Mouse (Mus musculus) CH12F3 (cell line): ENCODE results near the gene Mttp.

Source experiments
- in situ Hi-C: fragments of 300-500 bp; cut with MboI; formaldehyde crosslinking; loops from 2 replicates; pipeline ENCODE4 v1.14.3; 2020; ENCODE audit warnings: low sequenced_read_pairs

Mttp gene

GRCm38 (mm10) chr3:138095718-138096117, 49.0 kb downstream of the Mttp start:
- in situ Hi-C loops = no loop called here

- in situ Hi-C loops = no loop called here
Observed at GRCm38 (mm10) chr3:138095301-138095700, 49.5 kb downstream of the Mttp start.

GRCm38 (mm10) chr3:138083896-138084295, 60.9 kb downstream of the Mttp start:
- in situ Hi-C loops = no loop called here

- in situ Hi-C loops = no loop called here
Observed at GRCm38 (mm10) chr3:138083073-138083637, 61.6 kb downstream of the Mttp start.

GRCm38 (mm10) chr3:138078701-138079100, 66.1 kb downstream of the Mttp start:
- in situ Hi-C loops = no loop called here

- in situ Hi-C loops = no loop called here
Observed at GRCm38 (mm10) chr3:138077476-138078340, 67.1 kb downstream of the Mttp start.

GRCm38 (mm10) chr3:138075209-138075608, 69.6 kb downstream of the Mttp start:
- in situ Hi-C loops = no loop called here

- in situ Hi-C loops = no loop called here
Observed at GRCm38 (mm10) chr3:138074214-138074613, 70.6 kb downstream of the Mttp start.

GRCm38 (mm10) chr3:138071476-138072073, 73.2 kb downstream of the Mttp start:
- in situ Hi-C loops = no loop called here

GRCm38 (mm10) chr3:138071004-138071403, 73.8 kb downstream of the Mttp start:
- in situ Hi-C loops = no loop called here

GRCm38 (mm10) chr3:138069756-138070511, 74.8 kb downstream of the Mttp start:
- in situ Hi-C loops = no loop called here

GRCm38 (mm10) chr3:138068103-138068502, 76.7 kb downstream of the Mttp start:
- in situ Hi-C loops = no loop called here

GRCm38 (mm10) chr3:138067288-138067687, 77.5 kb downstream of the Mttp start, which contains the start of gene Gm5105:
Gene Gm5105 (minus strand): TSS chr3:138067388.
- in situ Hi-C loops = no loop called here

- in situ Hi-C loops = no loop called here
Observed at GRCm38 (mm10) chr3:138066348-138066856, 78.4 kb downstream of the Mttp start.

- in situ Hi-C loops = no loop called here
Observed at GRCm38 (mm10) chr3:138065930-138066329, 78.8 kb downstream of the Mttp start.

- in situ Hi-C loops = no loop called here
Observed at GRCm38 (mm10) chr3:138064732-138065645, 79.8 kb downstream of the Mttp start, which contains the start of gene 1110002E22Rik. Gene 1110002E22Rik (plus strand): TSS chr3:138065052.

- in situ Hi-C loops = no loop called here
Observed at GRCm38 (mm10) chr3:138063731-138064329, 80.9 kb downstream of the Mttp start.

GRCm38 (mm10) chr3:138062673-138063072, 82.1 kb downstream of the Mttp start:
- in situ Hi-C loops = no loop called here

GRCm38 (mm10) chr3:138061205-138061911, 83.4 kb downstream of the Mttp start:
- in situ Hi-C loops = no loop called here
